Mouse (Mus musculus) stomach, postnatal 0 days (tissue): ENCODE measurements around the gene Dbp.

ENCODE experiments used
- CTCF ChIP-seq: IDR thresholded peaks from 2 replicates; pipeline ENCODE4 v1.5.1; 2016; ENCODE audit warnings: antibody characterized with exemption, low read depth, mild to moderate bottlenecking, moderate library complexity
- EP300 ChIP-seq: optimal IDR thresholded peaks from 2 replicates; pipeline ENCODE3; 2016; ENCODE audit warnings: antibody characterized with exemption

DNA sequence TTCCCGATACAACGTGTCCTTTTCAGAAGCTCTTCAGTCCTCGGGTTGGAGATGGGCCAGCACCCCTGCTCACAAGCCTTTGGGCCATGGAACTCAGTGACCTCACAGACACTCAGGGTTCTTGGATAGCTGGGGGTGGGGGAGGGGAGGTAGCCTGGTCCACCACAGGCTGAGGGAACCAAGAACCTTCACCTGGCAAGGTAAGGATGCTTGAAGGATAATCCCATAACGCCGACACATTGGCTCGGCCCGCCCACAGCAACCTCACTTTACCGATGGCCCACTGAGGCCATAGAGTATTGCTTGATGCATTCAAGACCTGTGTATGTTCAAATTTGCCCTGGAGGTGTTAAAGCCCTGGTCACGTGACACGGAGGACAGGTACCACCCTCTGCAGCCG lies 20.8 kb downstream of the Dbp start, which contains the start of gene Spaca4:
- TF ChIP-seq CTCF (no peak), EP300 (no peak)
